Mouse (Mus musculus) ovary, postnatal 10 days (tissue): ENCODE measurements at regions not wholly inside any gene's neighbourhood (a gene's known extent, or its start where the extent isn't known, plus 50 kb on each side); places are given as distances from the start of the nearest gene placed in this dataset.

Source experiments
- DNase-seq: peaks from one replicate; pipeline ENCODE4 v3.0.0; 2022; ENCODE audit warnings: low spot score

- no peak for DNase-seq
These were observed 53.8 kb upstream of the Phc1 start for GRCm38 (mm10) chr6:122394160-122394559.

- DNase-seq = no peak
These were observed 53.0 kb upstream of the Phc1 start for GRCm38 (mm10) chr6:122393231-122393881.

GRCm38 (mm10) chr6:122391725-122392667 lies 51.6 kb upstream of the Phc1 start:
- DNase-seq = peak; percentile 45

GRCm38 (mm10) chr6:122391126-122391525 lies 50.8 kb upstream of the Phc1 start:
- DNase-seq = no peak

- DNase-seq = no peak
These were observed 50.4 kb upstream of the Phc1 start for GRCm38 (mm10) chr6:122390720-122391119.
